In genomic region chr3:120761681-120762080, GRCm38 (mm10) we compare ENCODE assay signal across 14 mouse cellular contexts.
DNase-seq lines count a peak whose midpoint lies in the region; ATAC-seq and TF ChIP-seq lines count a peak whose summit lies in the region.
"Had no signal": no experiment of that assay in that cellular context is flagged by ENCODE, and none has a peak within 500 bp of the region (broad histone marks: within the 10 kb centered on the region; RNA-seq: fewer than 3 reads in every experiment).

No protein-coding gene starts in this region.

- no peak overlapping the region for H3K4me3 ChIP-seq in embryonic facial prominence, embryonic 14.5 days (ENCODE audit: low read depth, low read length)
- H3K4me3 ChIP-seq in embryonic facial prominence, embryonic 10.5 days = no peak overlapping the region
- no peak overlapping the region for H3K4me3 ChIP-seq in hindbrain, postnatal 0 days (ENCODE audit: low read length)
- H3K4me3 ChIP-seq in hindbrain, embryonic 14.5 days (replicated peaks; ENCODE audit: low read length) = no peak overlapping the region
- H3K4me3 ChIP-seq in intestine, postnatal 0 days (ENCODE audit: low read depth, low read length) = no peak overlapping the region
- H3K4me3 ChIP-seq in thymus, adult 2 months (ENCODE audit: control insufficient read depth, insufficient read depth, low read length) = no peak overlapping the region
- H3K4me3 ChIP-seq: intestine, embryonic 15.5 days; liver, embryonic 13.5 days; megakaryocyte, embryonic 14.5 days had no signal

- no peak for TF ChIP-seq CTCF in hindbrain, postnatal 0 days (IDR thresholded peaks at IDR 0.05; ENCODE audit: low read depth)
- TF ChIP-seq CTCF in intestine, postnatal 0 days (IDR thresholded peaks at IDR 0.05; ENCODE audit: low read depth) = no peak
- TF ChIP-seq CTCF in thymus, adult 2 months (IDR thresholded peaks at IDR 0.05; ENCODE audit: borderline replicate concordance, control insufficient read depth, extremely low read depth, insufficient read depth, low read length, poor library complexity) = no peak

- H3K9me3 ChIP-seq in embryonic facial prominence, embryonic 14.5 days (ENCODE audit: control insufficient read depth, low read length) = no peaks in the 10 kb centered on the region
- no peaks in the 10 kb centered on the region for H3K9me3 ChIP-seq in embryonic facial prominence, embryonic 10.5 days
- H3K9me3 ChIP-seq in hindbrain, postnatal 0 days (ENCODE audit: low read length) = no peaks in the 10 kb centered on the region
- no peaks in the 10 kb centered on the region for H3K9me3 ChIP-seq in hindbrain, embryonic 14.5 days (ENCODE audit: control insufficient read depth, low read length)
- no peaks in the 10 kb centered on the region for H3K9me3 ChIP-seq in intestine, postnatal 0 days (ENCODE audit: control insufficient read depth)
- H3K9me3 ChIP-seq: intestine, embryonic 15.5 days had no signal

- ATAC-seq in embryonic facial prominence, embryonic 14.5 days (ENCODE audit: low read depth) = no peak
- ATAC-seq in hindbrain, postnatal 0 days = no peak
- ATAC-seq in hindbrain, embryonic 14.5 days (ENCODE audit: low FRiP score) = no peak
- ATAC-seq in intestine, postnatal 0 days = no peak
- ATAC-seq: intestine, embryonic 15.5 days had no signal

- no peak overlapping the region for H3K9ac ChIP-seq in embryonic facial prominence, embryonic 14.5 days (ENCODE audit: low read depth, low read length)
- H3K9ac ChIP-seq in hindbrain, postnatal 0 days (replicated peaks; ENCODE audit: low read length) = no peak overlapping the region
- H3K9ac ChIP-seq in hindbrain, embryonic 14.5 days = no peak overlapping the region
- H3K9ac ChIP-seq in intestine, postnatal 0 days (ENCODE audit: low read depth, low read length) = no peak overlapping the region
- H3K9ac ChIP-seq: intestine, embryonic 15.5 days; liver, embryonic 13.5 days had no signal

- H3K36me3 ChIP-seq in embryonic facial prominence, embryonic 14.5 days (ENCODE audit: control insufficient read depth, insufficient read depth, low read length) = no peaks in the 10 kb centered on the region
- no peaks in the 10 kb centered on the region for H3K36me3 ChIP-seq in embryonic facial prominence, embryonic 10.5 days (replicated peaks)
- H3K36me3 ChIP-seq in hindbrain, postnatal 0 days (ENCODE audit: insufficient read depth, low read length) = no peaks in the 10 kb centered on the region
- no peaks in the 10 kb centered on the region for H3K36me3 ChIP-seq in hindbrain, embryonic 14.5 days (replicated peaks; ENCODE audit: control insufficient read depth, insufficient read depth)
- no peaks in the 10 kb centered on the region for H3K36me3 ChIP-seq in intestine, postnatal 0 days (ENCODE audit: control insufficient read depth, insufficient read depth)
- no peaks in the 10 kb centered on the region for H3K36me3 ChIP-seq in thymus, adult 2 months (ENCODE audit: control insufficient read depth, insufficient read depth, low read length)
- H3K36me3 ChIP-seq: intestine, embryonic 15.5 days; liver, embryonic 13.5 days had no signal

- no peaks in the 10 kb centered on the region for H3K4me1 ChIP-seq in embryonic facial prominence, embryonic 14.5 days (ENCODE audit: control insufficient read depth, insufficient read depth, low read length)
- no peaks in the 10 kb centered on the region for H3K4me1 ChIP-seq in embryonic facial prominence, embryonic 10.5 days
- no peaks in the 10 kb centered on the region for H3K4me1 ChIP-seq in hindbrain, postnatal 0 days (ENCODE audit: insufficient read depth, low read length)
- no peaks in the 10 kb centered on the region for H3K4me1 ChIP-seq in hindbrain, embryonic 14.5 days (replicated peaks; ENCODE audit: control insufficient read depth, insufficient read depth, low read length)
- no peaks in the 10 kb centered on the region for H3K4me1 ChIP-seq in intestine, postnatal 0 days (replicated peaks; ENCODE audit: control insufficient read depth, insufficient read depth, low read length)
- no peaks in the 10 kb centered on the region for H3K4me1 ChIP-seq in thymus, adult 2 months (replicated peaks; ENCODE audit: control insufficient read depth, insufficient read depth, low read length)
- H3K4me1 ChIP-seq: intestine, embryonic 15.5 days; liver, embryonic 13.5 days; megakaryocyte, embryonic 14.5 days had no signal

- H3K27ac ChIP-seq in embryonic facial prominence, embryonic 14.5 days (replicated peaks; ENCODE audit: low read depth, low read length) = no peak overlapping the region
- no peak overlapping the region for H3K27ac ChIP-seq in embryonic facial prominence, embryonic 10.5 days (replicated peaks)
- no peak overlapping the region for H3K27ac ChIP-seq in hindbrain, postnatal 0 days
- no peak overlapping the region for H3K27ac ChIP-seq in hindbrain, embryonic 14.5 days
- no peak overlapping the region for H3K27ac ChIP-seq in intestine, postnatal 0 days (ENCODE audit: low read depth, low read length)
- H3K27ac ChIP-seq in thymus, adult 2 months (ENCODE audit: control insufficient read depth, insufficient read depth, low read length) = no peak overlapping the region
- H3K27ac ChIP-seq: intestine, embryonic 15.5 days; liver, embryonic 13.5 days had no signal

- DNase-seq in embryonic facial prominence, embryonic 14.5 days (ENCODE audit: low spot score) = peak; percentile 19
- no peak for DNase-seq in embryonic facial prominence, embryonic 10.5 days (ENCODE audit: low spot score)
- peak; percentile 31 for DNase-seq in hindbrain, postnatal 0 days (ENCODE audit: low spot score)
- no peak for DNase-seq in hindbrain, embryonic 14.5 days (ENCODE audit: low spot score)
- peak; percentile 26 for DNase-seq in brain, adult 2 months (ENCODE audit: low read depth, low spot score)
- peak; percentile 51 for DNase-seq in lung, postnatal 10 days
- no peak for DNase-seq in thymus, adult 2 months
- DNase-seq: B cell, adult 2 months; cerebellum, adult 9-10 months; kidney, postnatal 14 days; liver, embryonic 13.5 days had no signal

- TF ChIP-seq POLR2A in thymus, adult 2 months (IDR thresholded peaks at IDR 0.05; ENCODE audit: control insufficient read depth, extremely low read depth, insufficient read depth, low read length, poor library complexity) = no peak

- 55% methylated on average over 4 of the region's 4 CpGs for WGBS in embryonic facial prominence, embryonic 14.5 days
- 64% methylated on average over 4 of the region's 4 CpGs for WGBS in embryonic facial prominence, embryonic 10.5 days
- 63% methylated on average over 4 of the region's 4 CpGs for WGBS in hindbrain, postnatal 0 days
- 83% methylated on average over 4 of the region's 4 CpGs for WGBS in hindbrain, embryonic 14.5 days
- WGBS in intestine, postnatal 0 days = 76% methylated on average over 4 of the region's 4 CpGs
- WGBS in thymus, adult 2 months = 88% methylated on average over 4 of the region's 4 CpGs

- no peak overlapping the region for H3K4me2 ChIP-seq in embryonic facial prominence, embryonic 14.5 days (ENCODE audit: low read depth, low read length)
- no peak overlapping the region for H3K4me2 ChIP-seq in hindbrain, postnatal 0 days (ENCODE audit: low read depth, low read length)
- H3K4me2 ChIP-seq in hindbrain, embryonic 14.5 days (replicated peaks) = no peak overlapping the region
- no peak overlapping the region for H3K4me2 ChIP-seq in intestine, postnatal 0 days (replicated peaks; ENCODE audit: low read depth)
- H3K4me2 ChIP-seq: intestine, embryonic 15.5 days; liver, embryonic 13.5 days had no signal

- H3K27me3 ChIP-seq in embryonic facial prominence, embryonic 14.5 days (replicated peaks; ENCODE audit: control insufficient read depth, insufficient read depth, low read length) = no peaks in the 10 kb centered on the region
- H3K27me3 ChIP-seq in embryonic facial prominence, embryonic 10.5 days (replicated peaks; ENCODE audit: low read depth, poor library complexity, severe bottlenecking) = no peaks in the 10 kb centered on the region
- no peaks in the 10 kb centered on the region for H3K27me3 ChIP-seq in hindbrain, postnatal 0 days (ENCODE audit: insufficient read depth, low read length)
- no peaks in the 10 kb centered on the region for H3K27me3 ChIP-seq in hindbrain, embryonic 14.5 days (ENCODE audit: control insufficient read depth, insufficient read depth, low read length)
- H3K27me3 ChIP-seq in intestine, postnatal 0 days (replicated peaks; ENCODE audit: control insufficient read depth, insufficient read depth, low read length) = no peaks in the 10 kb centered on the region
- no peaks in the 10 kb centered on the region for H3K27me3 ChIP-seq in thymus, adult 2 months (ENCODE audit: control insufficient read depth, insufficient read depth, low read length)
- H3K27me3 ChIP-seq: intestine, embryonic 15.5 days; liver, embryonic 13.5 days; megakaryocyte, embryonic 14.5 days had no signal

Comparison
In these comparisons a context has a peak if more than half of its experiments do, and no peak if none do; other contexts are left out.
1. DNase-seq: peak in embryonic facial prominence, embryonic 14.5 days (single experiment), hindbrain, postnatal 0 days (single experiment), brain, adult 2 months (single experiment) and lung, postnatal 10 days (single experiment); none in embryonic facial prominence, embryonic 10.5 days (single experiment), hindbrain, embryonic 14.5 days (single experiment) and thymus, adult 2 months (single experiment).